Mouse (Mus musculus) forebrain, postnatal 0 days (tissue): ENCODE measurements around the gene Akirin1. TPM values are rescaled to one million over a fixed set of nuclear protein-coding genes. Genes with fewer than 3 reads are reported as not detected.
A peak's percentile ranks its signal among the peaks of the same experiment; 100 is the strongest.

Experiments
- ATAC-seq: fragments of 200-750 bp; cut with Nextera tagmentation; 2 replicates; pipeline ENCODE4 v1.8.0; 2017; ENCODE audit warnings: mild to moderate bottlenecking, moderate library complexity
- DNase-seq: peaks from one replicate; pipeline ENCODE4 v3.0.0-alpha.2; 2015
- H3K27ac ChIP-seq: fragments of 300-500 bp; sonication (generic); 2 replicates; pipeline ENCODE4 v1.5.1; 2014; ENCODE audit warnings: low read depth, mild to moderate bottlenecking, antibody characterized with exemption, low read length, moderate library complexity, mixed read lengths
- H3K27me3 ChIP-seq: fragments of 300-500 bp; sonication (generic); 2 replicates; pipeline ENCODE4 v1.6.1; 2014; ENCODE audit warnings: mild to moderate bottlenecking, low read length, mixed read lengths; ENCODE audit not compliant: insufficient read depth
- H3K36me3 ChIP-seq: fragments of 300-500 bp; sonication (generic); 2 replicates; pipeline ENCODE4 v1.6.1; 2014; ENCODE audit warnings: mild to moderate bottlenecking, moderate library complexity; ENCODE audit not compliant: insufficient read depth
- H3K4me1 ChIP-seq: fragments of 300-500 bp; sonication (generic); 2 replicates; pipeline ENCODE4 v1.6.1; 2014; ENCODE audit warnings: antibody characterized with exemption; ENCODE audit not compliant: insufficient read depth
- H3K4me2 ChIP-seq: fragments of 300-500 bp; sonication (generic); 2 replicates; pipeline ENCODE4 v1.6.1; 2014; ENCODE audit warnings: low read depth, mild to moderate bottlenecking, moderate library complexity
- H3K4me3 ChIP-seq: fragments of 300-500 bp; sonication (generic); 2 replicates; pipeline ENCODE4 v1.5.1; 2014; ENCODE audit warnings: low read depth, low read length, mixed read lengths
- H3K9ac ChIP-seq: fragments of 300-500 bp; sonication (generic); 2 replicates; pipeline ENCODE4 v1.6.1; 2014; ENCODE audit warnings: mild to moderate bottlenecking
- H3K9me3 ChIP-seq: fragments of 300-500 bp; sonication (generic); 2 replicates; pipeline ENCODE4 v1.6.1; 2016; ENCODE audit warnings: low read length
- CTCF ChIP-seq: sonication (generic); IDR thresholded peaks from 2 replicates; pipeline ENCODE4 v1.5.1; 2016; ENCODE audit warnings: antibody characterized with exemption, control low read depth, low read depth
- WGBS: fragments of 180-500 bp; shearing (Covaris S2); extraction: QIAGEN DNeasy Blood & Tissue Kit; methylation state at CpG from one replicate; pipeline ENCODE4 v1.1.7; 2014; 5-methylcytosine and 5-hydroxymethylcytosine counted together
- polyA plus RNA-seq: library from polyadenylated mRNA; unstranded; fragments of >200 nt; fragmentation: Nextera tagmentation; extraction: Ambion mirVana; gene quantifications from 2 replicates; pipeline ENCODE4 v1.2.1, GENCODE M21; 2015
- total RNA-seq: library from RNA; depleted of rRNA; stranded (reverse); fragments of >200 nt; gene quantifications from 2 replicates; pipeline ENCODE4 v1.2.3, GENCODE M21; 2014; rRNA removed

Akirin1 gene
- total RNA-seq (60.7 and 64.1 TPM in 2 replicates), polyA plus RNA-seq (65.9 and 69.0 TPM in 2 replicates)

- DNase-seq (peak; percentile 99), ATAC-seq (peak; percentile 98)
- Histone ChIP-seq H3K9me3 (no peaks in the 10 kb centered on the region), H3K4me2 (peak within 1 kb of the TSS; percentile 63), H3K27ac (peak within 1 kb of the TSS; percentile 84), H3K36me3 (no peaks in the 10 kb centered on the region), H3K9ac (peak within 1 kb of the TSS; percentile 75), H3K4me1 (peaks cover 4% of the 10 kb centered on the region; the same call in 1 of the 2 replicates), H3K27me3 (no peaks in the 10 kb centered on the region), H3K4me3 (peak within 1 kb of the TSS; percentile 94)
- under 1% methylated on average over 44 of the region's 46 CpGs for WGBS
- TF ChIP-seq CTCF, result peak; percentile 69
Observed at GRCm38 (mm10) chr4:123750152-123750651, at the start of gene Akirin1. TSS of gene Akirin1 (minus strand) at chr4:123750345.

GRCm38 (mm10) chr4:123797856-123798255 lies 47.7 kb upstream of the Akirin1 start:
- WGBS, result 17% methylated on average over 7 of the region's 7 CpGs
- Histone ChIP-seq H3K27me3 (no peaks in the 10 kb centered on the region), H3K9me3 (no peaks in the 10 kb centered on the region), H3K9ac (no peak overlapping the region), H3K4me2 (no peak overlapping the region), H3K4me1 (no peaks in the 10 kb centered on the region), H3K4me3 (no peak overlapping the region), H3K27ac (peak overlapping the region; percentile 0), H3K36me3 (no peaks in the 10 kb centered on the region)
- ATAC-seq (peak; percentile 94), DNase-seq (peak; percentile 67)
- TF ChIP-seq CTCF, result no peak

GRCm38 (mm10) chr4:123797403-123797802 lies 47.3 kb upstream of the Akirin1 start:
- Histone ChIP-seq H3K36me3 (no peaks in the 10 kb centered on the region), H3K27me3 (no peaks in the 10 kb centered on the region), H3K4me3 (no peak overlapping the region), H3K4me1 (no peaks in the 10 kb centered on the region), H3K9me3 (no peaks in the 10 kb centered on the region), H3K27ac (peak overlapping the region; percentile 0; the same call in 1 of the 2 replicates), H3K9ac (no peak overlapping the region), H3K4me2 (no peak overlapping the region)
- no peak for ATAC-seq
- 59% methylated on average over 3 of the region's 3 CpGs for WGBS
- no peak for TF ChIP-seq CTCF
- DNase-seq, result no peak

GRCm38 (mm10) chr4:123795057-123795456 lies 44.9 kb upstream of the Akirin1 start:
- H3K4me3 ChIP-seq, result no peak overlapping the region
- no peaks in the 10 kb centered on the region for H3K9me3 ChIP-seq
- no peak overlapping the region for H3K9ac ChIP-seq
- H3K36me3 ChIP-seq, result no peaks in the 10 kb centered on the region
- 69% methylated on average over 2 of the region's 2 CpGs for whole genome bisulfite sequencing
- H3K4me1 ChIP-seq, result no peaks in the 10 kb centered on the region
- H3K27ac ChIP-seq, result no peak overlapping the region
- no peak for TF ChIP-seq CTCF
- ATAC-seq, result no peak
- no peaks in the 10 kb centered on the region for H3K27me3 ChIP-seq
- no peak overlapping the region for H3K4me2 ChIP-seq
- DNase-seq, result no peak

GRCm38 (mm10) chr4:123793136-123793535 lies 43.0 kb upstream of the Akirin1 start:
- H3K4me3 ChIP-seq, result no peak overlapping the region
- H3K4me1 ChIP-seq, result no peaks in the 10 kb centered on the region
- no peak for TF ChIP-seq CTCF
- no peaks in the 10 kb centered on the region for H3K9me3 ChIP-seq
- H3K9ac ChIP-seq, result no peak overlapping the region
- ATAC-seq, result no peak
- H3K4me2 ChIP-seq, result no peak overlapping the region
- no peaks in the 10 kb centered on the region for H3K36me3 ChIP-seq
- no peaks in the 10 kb centered on the region for H3K27me3 ChIP-seq
- 98% methylated on average over 6 of the region's 6 CpGs for WGBS
- no peak overlapping the region for H3K27ac ChIP-seq
- no peak for DNase-seq

- DNase-seq (no peak), ATAC-seq (no peak)
- no peak for TF ChIP-seq CTCF
- H3K4me3 ChIP-seq, result no peak overlapping the region
- no peak overlapping the region for H3K27ac ChIP-seq
- H3K9me3 ChIP-seq, result no peaks in the 10 kb centered on the region
- 95% methylated on average over 2 of the region's 2 CpGs for WGBS
- H3K4me1 ChIP-seq, result no peaks in the 10 kb centered on the region
- H3K36me3 ChIP-seq, result no peaks in the 10 kb centered on the region
- no peak overlapping the region for H3K4me2 ChIP-seq
- no peaks in the 10 kb centered on the region for H3K27me3 ChIP-seq
- H3K9ac ChIP-seq, result no peak overlapping the region
Observed at GRCm38 (mm10) chr4:123792666-123793065, 42.5 kb upstream of the Akirin1 start.

GRCm38 (mm10) chr4:123787191-123787985 lies 37.2 kb upstream of the Akirin1 start, which contains the start of gene Rhbdl2:
TSS of gene Rhbdl2 (plus strand) at chr4:123787874.
- Histone ChIP-seq H3K27me3 (no peaks in the 10 kb centered on the region), H3K4me1 (no peaks in the 10 kb centered on the region), H3K4me2 (0 out of 2 replicates have a peak within 1 kb of the TSS, but pooled peaks have one; percentile 5), H3K36me3 (no peaks in the 10 kb centered on the region), H3K9me3 (no peaks in the 10 kb centered on the region), H3K4me3 (no peak within 1 kb of the TSS), H3K9ac (no peak within 1 kb of the TSS), H3K27ac (no peak within 1 kb of the TSS)
- TF ChIP-seq CTCF, result no peak
- peak; percentile 53 for DNase-seq
- ATAC-seq, result peak; percentile 91
- 19% methylated on average over 12 of the region's 12 CpGs for WGBS
